Mouse (Mus musculus): ENCODE results near the gene Nsmf.

DNA sequence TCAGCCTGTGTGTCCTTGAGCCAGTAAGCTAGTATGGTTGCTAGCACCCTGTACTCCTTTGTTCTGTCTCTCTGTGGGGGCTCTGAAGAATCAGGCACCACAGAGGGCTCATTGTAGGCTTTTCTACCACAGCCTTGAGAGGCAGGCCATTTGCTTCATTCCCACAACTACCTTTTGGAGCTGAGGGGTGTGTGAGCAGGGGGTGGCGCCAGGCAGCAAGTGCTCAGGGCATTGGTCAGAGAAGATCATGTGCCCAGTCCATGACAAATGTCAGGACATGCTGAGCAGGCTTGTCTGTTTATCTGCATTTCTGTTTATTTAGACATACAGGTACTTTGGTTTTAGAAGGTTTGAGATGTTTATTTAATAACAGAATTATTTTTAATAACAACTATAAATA, 29.0 kb upstream of the Nsmf start:
- TF ChIP-seq CTCF (IDR thresholded peaks at IDR 0.05; ENCODE audit: control insufficient read depth, insufficient read depth, insufficient read length), result no peak
- no peak for TF ChIP-seq CEBPB (IDR thresholded peaks at IDR 0.05; ENCODE audit: low read depth)
- TF ChIP-seq USF1 (IDR thresholded peaks at IDR 0.05; ENCODE audit: low read depth), result peak; percentile 26
- no peak for TF ChIP-seq FOSL1 (IDR thresholded peaks at IDR 0.05; ENCODE audit: insufficient read depth, low read length, poor library complexity, severe bottlenecking)
- TF ChIP-seq MAX (IDR thresholded peaks at IDR 0.05), result no peak
- no peak for TF ChIP-seq MYOD1 (IDR thresholded peaks at IDR 0.05; ENCODE audit: control insufficient read depth, insufficient read length, low read depth)
- TF ChIP-seq MYOG (IDR thresholded peaks at IDR 0.05; ENCODE audit: control insufficient read depth, extremely low read depth, insufficient read length), result no peak

Data from C2C12 (cell line).